Mouse (Mus musculus): ENCODE data around the gene Saysd1.

The Saysd1 gene

DNA sequence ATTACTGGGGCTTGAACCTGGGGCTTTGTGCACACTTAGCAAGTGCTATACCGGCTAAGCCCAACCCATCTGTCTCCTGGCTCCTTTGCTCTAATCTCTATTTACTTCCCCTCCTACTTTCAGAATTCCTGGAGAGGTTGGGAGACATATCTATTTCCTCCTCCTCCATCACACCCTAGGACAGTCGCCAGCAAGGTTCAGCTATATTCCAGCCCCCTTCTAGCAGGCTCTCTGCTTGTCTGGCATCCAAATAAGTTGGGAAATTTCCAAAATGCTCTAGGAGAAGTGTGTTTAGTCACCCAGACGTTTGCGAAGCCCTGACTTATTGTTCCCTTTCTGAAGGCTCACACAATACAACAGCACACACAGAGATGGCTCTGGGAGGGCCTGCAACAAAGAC is 35.1 kb downstream of the Saysd1 start:
- DNase-seq: no peak

DNA sequence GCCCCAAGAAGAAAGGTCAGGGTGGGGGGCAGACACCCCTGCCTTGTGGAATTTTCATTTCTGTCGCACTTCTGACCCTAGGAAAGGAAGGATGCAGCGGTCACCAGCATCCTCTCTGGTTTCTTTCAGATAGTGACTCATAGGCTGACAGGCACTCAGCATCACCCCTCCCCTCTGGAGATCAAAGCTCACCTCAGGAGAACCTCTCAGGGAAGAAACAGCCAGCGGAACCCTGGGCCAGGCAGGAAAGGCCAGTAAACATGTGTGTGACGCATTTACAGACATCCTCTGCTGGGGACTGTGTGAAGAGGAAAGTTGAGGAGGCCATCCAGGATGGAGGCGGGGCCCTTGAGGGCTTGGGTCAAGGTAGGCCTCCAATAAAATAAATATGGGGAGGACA is 40.3 kb downstream of the Saysd1 start:
- no peak for DNase-seq

DNA sequence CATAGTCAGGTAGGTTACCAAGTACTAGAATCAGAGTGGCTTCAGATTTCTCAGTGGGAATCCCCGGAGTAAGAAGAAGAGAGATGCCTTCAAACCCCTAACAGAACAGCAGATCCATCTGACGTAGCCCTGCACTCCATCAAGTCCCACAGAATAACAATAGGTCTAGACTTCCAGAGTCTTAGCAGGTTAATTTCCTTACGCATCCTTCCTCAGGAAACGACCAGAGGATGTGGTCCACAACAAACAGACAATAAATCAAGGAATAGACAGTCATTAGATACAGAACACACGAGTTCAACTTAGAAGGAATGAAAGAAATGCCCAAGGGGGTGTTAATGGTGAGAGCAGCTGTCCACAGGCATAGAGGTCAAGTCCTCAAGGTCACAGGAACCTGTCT is 43.4 kb downstream of the Saysd1 start:
- DNase-seq: no peak

DNA sequence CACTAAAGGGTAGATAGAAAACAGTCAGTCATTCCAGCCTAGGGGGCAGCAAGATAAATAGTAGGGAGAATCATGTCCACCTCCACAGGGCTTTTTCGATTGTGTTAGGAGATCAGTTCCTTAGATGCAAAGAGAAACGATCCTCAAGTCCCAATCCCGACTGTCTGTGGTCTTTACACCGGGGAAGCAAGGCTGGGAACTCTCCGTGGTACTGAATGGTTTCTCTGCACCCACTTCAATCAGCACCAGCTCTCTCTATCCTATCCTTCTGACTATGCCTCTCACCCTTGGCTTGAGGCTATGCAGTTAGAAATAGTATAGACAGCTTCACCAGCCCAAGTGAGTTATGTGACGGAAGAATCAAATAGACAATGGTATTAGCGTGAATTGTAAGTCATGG is 44.8 kb downstream of the Saysd1 start:
- no peak for DNase-seq

DNA sequence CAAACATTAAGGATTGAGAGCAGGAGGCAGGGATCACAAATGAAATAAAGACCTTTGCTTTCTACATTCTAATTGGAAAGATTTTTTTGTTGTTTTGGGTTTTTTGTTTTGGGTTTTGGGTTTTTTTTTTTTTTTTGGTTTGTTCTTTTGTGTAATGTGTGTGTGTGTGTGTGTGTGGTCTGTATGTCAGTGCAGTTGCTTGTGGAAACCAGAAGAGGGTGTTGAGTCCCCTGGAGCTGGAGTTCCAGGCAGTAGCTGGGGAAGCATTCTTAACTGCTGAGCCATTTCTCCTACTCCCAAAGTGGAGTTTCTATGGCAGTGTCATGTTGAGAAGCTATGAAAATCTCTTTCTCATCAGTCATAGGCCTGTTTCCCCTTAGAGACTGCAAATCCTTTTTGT is 54.0 kb downstream of the Saysd1 start:
- peak in 1 of 2 experiments; percentile 6 for DNase-seq

DNA sequence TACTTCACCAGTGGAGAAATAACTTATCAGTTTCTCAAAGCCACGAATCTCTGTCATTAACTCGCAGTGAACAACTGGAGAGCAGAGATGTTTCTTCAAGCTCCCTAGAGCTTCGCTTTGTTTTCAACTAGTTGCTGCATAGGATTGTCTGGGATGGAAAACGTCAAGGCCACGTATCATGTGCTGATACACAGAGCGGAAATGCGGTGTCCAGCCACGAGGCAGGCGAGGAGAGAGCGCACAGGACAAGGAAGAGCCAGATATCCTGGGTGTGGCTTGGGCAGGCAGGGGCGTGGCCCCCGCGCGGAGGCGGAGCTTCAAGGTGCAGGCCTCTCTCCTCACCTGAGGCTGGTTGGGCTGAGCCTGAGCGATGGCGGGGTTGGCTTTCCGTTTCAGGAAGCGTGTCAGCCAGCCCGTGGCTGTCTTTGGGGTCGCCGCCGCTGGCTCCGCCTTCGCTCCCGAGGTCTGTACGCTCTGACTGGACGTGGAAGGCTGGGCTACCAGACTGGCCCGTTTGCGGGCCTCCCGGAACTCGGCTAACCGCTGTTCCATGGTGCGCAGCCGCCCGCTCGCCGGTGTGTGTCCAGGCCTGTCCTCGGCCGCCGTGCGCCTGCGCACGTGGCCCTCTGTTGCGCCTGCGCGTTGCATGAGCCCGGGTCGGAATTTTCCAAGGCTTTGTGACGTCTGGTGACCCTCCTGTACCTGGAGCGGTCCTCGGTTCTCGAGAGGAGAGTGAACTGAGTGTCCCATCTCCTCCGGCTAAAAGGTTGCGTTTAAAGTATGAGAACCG is 55.6 kb downstream of the Saysd1 start:
- peak; percentile 94 to 98 for DNase-seq

DNA sequence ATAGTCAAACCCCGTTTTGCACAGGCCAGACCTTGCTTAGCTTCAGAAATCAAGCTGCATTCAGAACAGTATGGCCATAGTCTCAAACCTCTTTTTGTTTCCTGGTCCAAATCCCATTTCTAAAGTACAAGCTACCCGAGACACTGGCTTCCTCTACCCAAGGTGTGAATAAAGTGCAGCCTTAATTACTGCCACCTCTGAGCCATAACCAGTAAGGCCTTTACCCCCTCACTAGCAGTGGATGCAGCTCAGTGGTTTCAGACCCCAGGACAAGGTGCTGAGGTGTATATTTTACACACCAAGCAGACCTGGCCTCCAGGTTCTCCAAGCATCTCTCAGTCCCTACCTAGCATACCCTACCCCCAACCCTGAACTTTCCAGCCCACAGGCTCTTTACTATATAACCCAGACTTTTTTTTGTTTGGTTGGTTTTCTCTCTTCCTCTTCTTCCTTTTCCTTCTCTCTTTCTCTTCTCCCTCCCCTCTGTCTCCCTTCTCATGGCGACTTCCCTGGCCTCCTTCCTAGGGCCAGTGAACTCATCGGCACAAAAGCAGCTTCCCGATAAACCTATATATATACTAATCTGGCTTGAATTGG is 56.3 kb downstream of the Saysd1 start:
- peak; percentile 5 to 14 for DNase-seq

DNA sequence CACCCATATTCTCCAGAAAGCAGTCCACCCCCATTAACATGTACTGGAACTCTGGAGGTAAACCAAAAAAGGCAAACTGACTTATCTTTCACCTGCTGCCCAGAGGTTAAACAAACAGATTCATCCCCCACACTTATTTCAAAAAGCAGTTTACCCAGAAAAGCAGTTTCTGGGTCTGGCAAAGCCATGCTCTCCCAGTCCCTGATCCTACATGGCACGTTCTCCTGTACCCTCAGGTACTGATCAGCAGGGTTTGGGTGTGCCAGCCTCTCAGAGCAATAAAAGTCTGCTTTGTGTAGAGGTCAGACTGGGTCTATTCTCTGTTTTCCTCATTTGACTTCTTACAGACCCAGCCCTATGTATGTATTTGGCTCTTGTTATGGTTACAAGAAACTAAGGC is 57.2 kb downstream of the Saysd1 start:
- no peak for DNase-seq

DNA sequence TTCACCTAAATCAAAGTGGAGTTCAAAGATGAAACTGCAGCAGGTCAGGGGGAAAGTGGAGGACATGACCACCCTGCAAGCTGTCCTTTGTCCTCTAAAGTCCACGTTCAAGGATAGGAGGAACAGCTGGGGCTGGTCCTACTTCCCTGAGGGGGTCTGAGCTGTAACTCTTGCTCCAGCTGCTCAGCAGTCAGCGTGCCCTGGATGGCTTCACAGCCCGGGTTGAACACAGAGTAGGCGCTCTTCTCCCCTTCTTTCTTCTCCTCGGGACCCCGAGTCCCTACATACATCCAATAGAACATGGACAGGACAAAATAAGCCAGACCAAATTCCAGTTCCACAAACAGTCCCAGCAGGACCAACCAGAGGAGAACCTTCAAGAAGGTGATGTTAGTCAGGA is 61.2 kb downstream of the Saysd1 start:
- DNase-seq: no peak

DNA sequence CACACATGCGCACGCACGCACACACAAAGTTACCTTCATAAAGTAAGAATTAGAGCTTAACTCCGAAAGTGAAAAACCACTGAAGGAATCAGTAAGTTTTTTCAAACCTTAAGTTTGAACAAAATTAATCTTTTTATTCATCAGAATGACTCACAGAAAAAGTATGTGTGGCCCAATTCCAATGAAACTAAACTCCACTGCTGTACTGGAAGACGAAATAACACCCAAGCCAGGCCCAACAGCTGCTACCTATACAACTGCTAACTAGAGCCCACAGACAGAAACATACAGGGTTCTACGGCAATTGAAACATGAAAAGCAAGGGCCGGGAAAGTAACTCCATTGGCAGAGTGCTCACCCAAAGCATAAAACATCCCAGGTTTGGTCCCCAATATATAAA is 62.8 kb downstream of the Saysd1 start:
- DNase-seq: no peak

DNA sequence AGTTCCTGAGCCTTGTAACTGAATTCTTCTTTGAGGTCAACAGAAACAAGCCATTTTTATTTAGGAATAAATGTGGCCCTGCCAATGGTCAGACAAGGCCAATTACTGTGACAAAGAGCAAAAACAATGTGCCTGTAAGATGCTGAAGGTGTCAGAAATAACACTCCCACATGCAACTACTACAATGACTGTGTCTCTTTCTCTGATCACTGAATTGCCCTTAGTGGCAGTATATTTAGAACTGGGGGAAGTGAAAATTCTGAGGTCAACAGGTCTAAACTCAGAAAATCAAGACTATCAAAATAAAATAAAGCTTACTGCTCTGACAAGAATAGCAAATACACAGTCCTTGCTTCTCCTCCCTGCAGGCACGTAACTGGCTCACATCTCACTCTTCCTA is 63.6 kb downstream of the Saysd1 start:
- no peak for DNase-seq

DNA sequence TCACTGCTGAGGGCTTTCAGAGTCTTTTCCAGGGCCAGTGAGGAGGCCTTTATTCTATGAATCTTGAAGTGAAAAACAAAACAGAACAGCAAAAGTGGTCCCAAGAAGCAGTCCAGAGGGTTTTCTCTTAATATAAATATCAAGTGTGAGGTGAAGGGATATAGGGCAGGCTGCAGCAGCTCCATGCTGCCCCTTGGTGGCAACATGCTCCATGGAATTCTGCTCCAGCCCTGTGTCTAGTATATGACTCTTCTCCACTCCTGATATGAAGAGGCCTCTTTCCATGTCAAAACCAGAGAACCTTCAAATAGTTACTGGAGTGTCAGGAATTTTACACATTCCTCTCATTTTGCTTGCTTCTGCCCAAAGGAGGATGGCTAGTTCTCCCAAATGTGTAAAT is 67.7 kb downstream of the Saysd1 start:
- DNase-seq: peak in 1 of 2 experiments; percentile 13

DNA sequence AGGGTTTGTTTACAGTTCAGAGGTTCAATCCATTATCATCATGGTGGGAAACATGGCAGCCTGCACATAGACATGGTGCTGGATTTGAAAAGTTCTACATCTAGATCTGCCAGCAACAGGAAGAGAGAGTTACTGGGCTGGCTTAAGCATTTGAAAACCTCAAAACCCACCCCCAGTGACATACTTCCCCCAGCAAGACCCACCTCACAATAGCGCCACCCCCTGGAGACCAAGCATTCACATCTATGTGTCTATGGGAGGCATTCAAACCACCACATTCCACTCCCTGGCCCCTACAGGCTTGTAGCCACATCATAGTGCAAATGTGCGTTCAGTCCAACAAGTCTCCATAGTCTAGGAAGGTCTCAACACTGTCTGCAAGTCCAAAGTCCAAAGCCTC is 70.0 kb downstream of the Saysd1 start:
- DNase-seq: peak in 1 of 2 experiments; percentile 10

DNA sequence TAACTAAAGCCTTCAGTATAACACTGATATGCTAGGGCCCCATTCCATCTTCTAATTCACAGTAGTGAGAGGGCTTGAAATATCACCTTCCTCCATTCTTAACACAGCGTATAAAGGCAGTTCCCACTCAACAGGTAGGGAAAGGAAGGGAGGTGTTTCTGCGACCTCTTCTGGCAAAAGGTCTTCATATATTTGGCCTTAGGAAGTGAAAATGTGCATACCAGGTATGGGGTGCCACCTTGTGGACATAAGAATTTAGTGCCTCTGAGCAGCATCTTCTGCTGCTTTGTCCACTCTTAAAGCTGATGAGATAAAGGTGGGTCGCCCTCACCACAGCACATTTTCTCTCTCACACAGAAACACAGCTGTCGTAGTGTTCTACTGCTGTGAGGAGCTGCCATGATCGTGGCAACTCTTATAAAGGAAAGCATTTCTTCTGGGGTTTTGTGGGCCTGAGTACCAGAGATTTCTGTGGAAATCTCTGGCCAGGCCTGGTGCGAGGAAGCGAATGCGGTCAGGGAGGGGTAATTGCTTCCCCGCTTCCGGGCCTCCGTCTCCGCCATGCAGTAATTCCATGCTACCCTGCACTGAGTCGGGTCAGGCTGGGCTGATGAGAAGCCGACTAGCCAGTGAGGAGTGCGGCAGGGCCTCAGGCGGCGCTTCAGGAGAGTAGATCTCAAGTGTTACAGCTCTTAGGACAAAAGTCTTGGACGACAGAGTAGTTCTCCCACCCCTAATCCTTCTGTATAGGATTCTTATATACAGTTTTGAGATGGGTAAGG is 70.8 kb downstream of the Saysd1 start:
- DNase-seq: peak; percentile 79 to 81

DNA sequence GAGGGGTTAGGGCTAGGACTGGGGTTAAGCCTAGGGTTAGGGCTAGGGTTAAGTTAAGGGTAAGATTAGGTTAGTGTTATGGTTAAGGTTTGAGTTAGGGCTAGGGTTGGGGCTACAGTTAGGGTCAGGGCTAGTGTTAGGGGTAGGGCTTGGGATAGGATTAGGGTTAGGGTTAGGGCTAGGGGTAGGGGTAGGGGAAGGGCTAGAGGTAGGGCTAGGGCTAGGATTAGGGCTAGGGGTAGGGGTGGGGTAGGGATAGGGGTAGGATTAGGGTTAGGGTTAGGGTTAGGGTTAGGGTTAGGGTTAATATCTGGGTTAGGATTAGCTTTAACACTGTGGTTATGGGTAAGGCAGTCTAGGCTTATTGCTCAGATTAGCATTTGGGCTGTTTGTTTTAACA is 73.6 kb downstream of the Saysd1 start:
- DNase-seq: no peak

DNA sequence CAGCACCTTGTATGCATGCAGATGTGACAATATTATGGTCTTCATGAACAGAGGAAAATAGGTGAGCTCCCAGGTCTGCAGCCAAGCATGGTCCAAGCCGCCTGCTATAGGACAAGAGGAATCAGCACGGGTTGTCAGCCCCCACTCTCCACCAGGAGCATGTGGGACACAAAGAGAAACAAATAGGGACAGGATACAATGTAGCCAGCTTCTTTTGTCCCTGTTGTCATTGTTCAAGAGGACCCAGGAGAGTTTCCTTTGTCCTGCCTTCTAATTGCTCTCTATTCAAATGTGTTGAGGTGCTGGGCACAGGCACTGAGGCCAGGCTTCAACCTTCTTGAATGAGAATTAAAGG is 89.9 kb downstream of the Saysd1 start:
- DNase-seq: no peak

DNA sequence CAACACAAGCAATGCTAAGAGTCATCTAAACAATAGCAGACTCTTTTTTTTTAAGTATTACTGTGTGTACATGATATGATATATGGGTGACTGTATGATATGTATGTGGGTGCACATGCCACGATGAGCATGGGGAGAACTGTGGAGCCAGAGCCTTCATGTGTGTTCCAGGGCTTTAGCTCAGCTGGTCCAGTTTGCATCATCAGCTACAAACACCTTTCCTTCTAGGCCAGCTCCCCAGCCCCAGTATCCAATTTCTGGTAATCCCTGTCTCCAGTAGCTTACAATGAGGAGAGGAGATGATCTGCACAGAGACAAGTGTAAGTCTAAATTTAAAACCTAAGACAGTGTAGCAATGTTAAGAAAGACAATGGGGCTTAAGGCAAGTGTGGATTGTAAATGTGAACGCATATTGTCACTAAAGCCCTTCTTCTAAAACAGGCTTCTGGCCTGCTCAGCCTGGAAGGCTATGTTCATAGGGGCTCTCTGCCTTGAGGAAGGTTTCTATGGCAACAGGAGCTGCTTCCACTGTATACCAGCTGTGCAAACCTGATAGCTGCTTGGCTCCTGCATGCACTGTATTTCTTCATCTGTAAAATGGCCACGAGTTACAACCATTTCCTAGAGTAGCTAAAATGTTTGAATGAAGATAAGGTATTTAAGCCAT is 90.4 kb downstream of the Saysd1 start:
- no peak for DNase-seq

DNA sequence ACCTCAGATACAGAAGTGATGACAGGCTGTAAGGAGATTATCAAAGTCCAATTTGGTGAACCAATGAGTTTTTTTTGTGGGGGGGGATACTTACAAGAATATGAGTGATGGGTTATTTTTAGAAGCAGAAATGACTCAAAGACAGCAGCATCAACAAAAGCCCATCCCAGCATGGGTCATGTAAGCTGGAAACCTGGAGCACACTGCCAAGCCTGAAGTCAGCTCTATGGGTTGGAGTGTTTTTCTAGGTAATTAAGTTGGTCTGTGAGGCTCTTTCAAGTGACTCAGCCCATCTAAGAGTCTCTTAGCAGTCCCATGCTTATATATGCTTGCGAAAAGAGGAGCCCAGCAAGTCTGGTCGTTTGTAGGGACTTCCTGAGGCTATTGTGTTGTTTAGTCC is 91.0 kb downstream of the Saysd1 start:
- no peak for DNase-seq

DNA sequence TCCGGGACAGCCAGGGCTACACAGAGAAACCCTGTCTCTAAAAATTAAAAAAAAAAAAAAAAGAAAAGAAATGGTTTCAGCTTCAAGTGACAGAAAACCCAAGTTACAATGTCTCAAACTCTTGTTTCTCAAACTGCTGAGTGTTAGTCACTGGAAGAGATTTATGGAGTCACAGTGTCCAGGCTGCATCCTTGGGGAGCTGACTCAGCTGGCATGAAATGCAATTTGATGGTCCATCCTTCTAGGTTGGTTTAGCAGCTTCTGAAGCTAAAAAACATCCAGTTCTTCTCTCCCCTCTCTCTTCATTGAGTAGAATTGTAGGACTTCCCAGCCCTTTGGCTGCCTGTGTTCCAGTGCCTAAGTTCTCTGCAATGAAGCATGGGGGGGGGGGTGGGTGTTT is 94.3 kb downstream of the Saysd1 start:
- DNase-seq: no peak

DNA sequence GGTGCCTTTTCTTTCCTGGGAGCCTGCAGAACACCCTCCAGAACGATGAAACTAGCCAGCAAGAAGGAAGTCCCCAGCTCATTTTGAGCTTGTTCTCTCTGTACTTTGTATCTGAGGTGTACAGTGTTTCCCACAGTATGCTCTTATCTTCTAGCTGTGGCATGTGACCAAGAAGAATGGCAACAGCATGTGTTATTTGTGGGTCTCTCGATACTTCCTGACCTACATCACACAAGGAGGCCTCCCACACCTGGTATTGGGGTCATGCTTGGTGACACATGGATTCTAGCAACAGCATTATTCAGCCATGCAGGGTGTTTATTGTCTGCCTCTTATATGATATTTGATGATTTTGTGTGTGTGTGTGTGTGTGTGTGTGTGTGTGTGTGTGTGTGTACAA is 96.5 kb downstream of the Saysd1 start:
- DNase-seq: no peak

DNA sequence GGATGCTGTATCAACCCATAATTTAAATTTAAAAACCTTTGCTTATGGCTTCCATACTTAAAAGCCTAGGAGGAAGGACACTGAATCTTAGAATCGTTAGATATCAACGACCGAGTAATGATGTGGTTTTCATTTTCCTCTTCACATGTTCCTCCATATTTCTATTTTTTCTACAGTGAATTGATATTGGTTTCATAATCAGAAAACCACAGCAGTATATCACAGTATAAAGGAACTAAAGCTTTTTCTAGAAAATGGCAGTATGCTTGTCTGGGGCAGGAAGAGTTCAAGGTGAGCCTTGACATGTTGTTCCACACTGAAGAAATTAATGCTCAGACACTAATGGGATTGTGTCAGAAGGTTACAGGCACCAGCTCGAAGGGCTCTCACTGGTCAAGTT is 97.4 kb downstream of the Saysd1 start:
- DNase-seq: no peak

DNA sequence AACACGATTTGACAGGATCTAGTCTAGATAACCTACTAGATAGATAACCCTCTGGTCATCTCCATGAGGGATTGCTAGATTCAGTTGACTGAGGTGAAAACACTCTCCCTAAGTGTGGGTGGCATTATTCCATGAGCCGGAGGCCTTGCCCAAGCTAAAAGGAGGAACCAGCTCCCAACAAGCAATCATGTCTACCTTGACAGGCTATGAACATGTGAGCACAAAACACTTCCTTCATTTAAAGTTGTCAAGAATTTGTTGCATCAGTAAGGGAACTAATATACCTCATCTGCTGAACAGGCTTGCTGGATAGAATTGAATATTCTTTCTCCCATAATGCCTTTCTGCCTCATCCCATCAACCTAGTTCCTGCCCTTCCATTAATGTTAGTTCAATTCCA is 98.5 kb downstream of the Saysd1 start:
- no peak for DNase-seq

DNA sequence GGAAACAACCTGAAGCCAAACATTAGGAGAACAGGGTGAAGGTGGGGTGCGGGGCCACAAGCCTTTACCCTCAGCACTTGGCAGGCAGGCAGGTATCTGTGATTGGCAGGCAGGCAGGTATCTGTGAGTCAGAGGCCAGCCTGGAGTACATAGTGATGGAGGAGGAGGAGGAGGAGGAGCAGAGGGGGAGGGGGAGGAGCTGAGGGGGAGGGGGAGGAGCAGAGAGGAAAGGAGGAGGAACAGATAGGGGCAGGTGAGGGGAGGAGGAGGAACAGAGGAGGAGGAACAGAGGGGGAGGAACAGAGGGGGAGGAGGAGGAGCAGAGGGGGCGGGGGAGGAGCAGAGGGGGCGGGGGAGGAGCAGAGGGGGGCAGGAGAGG is 105.6 kb downstream of the Saysd1 start:
- DNase-seq: no peak

Data from cerebellum, adult 18-20 months (tissue).